Mouse (Mus musculus): Measurements from ENCODE around the gene Galnt18.

DNA sequence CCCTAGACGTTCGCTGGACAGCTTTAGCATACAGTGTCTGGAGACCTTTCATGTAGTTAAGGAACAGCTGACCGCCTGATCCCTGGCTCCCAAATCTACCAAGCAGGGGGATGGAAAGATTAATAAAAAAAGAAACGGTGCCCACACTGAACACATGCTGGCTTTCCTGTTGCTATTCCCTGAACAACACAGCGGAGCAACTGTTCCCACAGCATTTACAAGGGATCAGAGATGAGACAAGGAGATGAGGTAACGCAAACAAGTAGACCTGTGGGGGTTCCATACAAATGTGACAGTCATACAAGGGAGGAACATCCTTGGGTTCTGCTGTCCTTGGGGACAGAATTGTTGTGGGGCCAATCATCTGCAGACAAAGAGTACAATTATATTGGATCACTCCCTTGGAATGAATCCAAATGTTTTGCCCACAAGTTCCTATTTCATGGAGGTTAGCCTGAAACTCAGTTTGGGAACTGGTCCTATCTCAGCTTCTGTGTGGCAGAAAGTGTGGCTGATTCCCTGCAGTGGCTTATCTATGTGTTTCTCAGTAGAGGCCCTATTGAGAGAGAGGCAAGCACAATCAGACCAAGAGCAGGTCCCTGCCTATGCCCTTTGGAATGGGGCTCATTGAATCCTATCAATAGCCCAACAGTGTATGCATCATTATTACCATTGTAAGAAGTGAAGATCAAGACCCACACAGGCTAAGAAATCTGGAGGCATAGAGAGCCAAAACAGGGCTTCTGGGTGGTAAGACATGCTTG lies 68.5 kb downstream of the Galnt18 start:
- no peak for TF ChIP-seq ZNF384 (IDR thresholded peaks at IDR 0.05; ENCODE audit: low read depth, low read length)
- TF ChIP-seq HCFC1 (IDR thresholded peaks at IDR 0.05; ENCODE audit: borderline replicate concordance, insufficient read depth, low read length), result no peak

Data from ES-E14 (cell line).